Mouse (Mus musculus) stomach, embryonic 14.5 days (tissue): ENCODE results near the gene Enpp3. TPM values are rescaled to one million over a fixed set of nuclear protein-coding genes. Genes with fewer than 3 reads are reported as not detected.
"Not testable (repeated sequence)": the region's sequence is repeated elsewhere in the genome, so short reads cannot be mapped to it uniquely, and the experiment has no call there.

Source experiments
- ATAC-seq: fragments of 200-750 bp; cut with Nextera tagmentation; 2 replicates; pipeline ENCODE4 v1.8.0; 2017; ENCODE audit warnings: low read depth, moderate TSS enrichment; ENCODE audit not compliant: insufficient number of reproducible peaks, insufficient read depth, low FRiP score
- H3K27ac ChIP-seq: fragments of 300-500 bp; sonication (generic); 2 replicates; pipeline ENCODE4 v1.5.1; 2014; ENCODE audit warnings: mild to moderate bottlenecking, low read length, moderate library complexity, mixed read lengths
- H3K27me3 ChIP-seq: fragments of 300-500 bp; sonication (generic); 2 replicates; pipeline ENCODE4 v1.6.1; 2014; ENCODE audit warnings: low read length, control low read depth, mixed read lengths; ENCODE audit not compliant: control insufficient read depth, insufficient read depth
- H3K36me3 ChIP-seq: fragments of 300-500 bp; sonication (generic); 2 replicates; pipeline ENCODE4 v1.6.1; 2014; ENCODE audit warnings: mild to moderate bottlenecking, control low read depth, low read length, moderate library complexity, mixed read lengths; ENCODE audit not compliant: control insufficient read depth, insufficient read depth
- H3K4me1 ChIP-seq: fragments of 300-500 bp; sonication (generic); 2 replicates; pipeline ENCODE4 v1.6.1; 2014; ENCODE audit warnings: low read length, control low read depth, mixed read lengths; ENCODE audit not compliant: control insufficient read depth, insufficient read depth
- H3K4me2 ChIP-seq: fragments of 300-500 bp; sonication (generic); replicated peaks from 2 replicates; pipeline ENCODE4 v1.6.1; 2014; ENCODE audit warnings: low read depth, low read length, control low read depth
- H3K4me3 ChIP-seq: fragments of 300-500 bp; sonication (generic); 2 replicates; pipeline ENCODE4 v1.5.1; 2014; ENCODE audit warnings: low read depth, low read length, control low read depth
- H3K9ac ChIP-seq: fragments of 300-500 bp; sonication (generic); replicated peaks from 2 replicates; pipeline ENCODE4 v1.6.1; 2014; ENCODE audit warnings: low read depth, mild to moderate bottlenecking, control low read depth, low read length, moderate library complexity, mixed read lengths
- H3K9me3 ChIP-seq: fragments of 300-500 bp; sonication (generic); 2 replicates; pipeline ENCODE4 v1.6.1; 2016; ENCODE audit warnings: low read depth, low read length, control low read depth; ENCODE audit not compliant: control insufficient read depth
- WGBS: fragments of 180-500 bp; shearing (Covaris S2); extraction: QIAGEN DNeasy Blood & Tissue Kit; methylation state at CpG from one replicate; pipeline ENCODE4 v1.1.7; 2014; 5-methylcytosine and 5-hydroxymethylcytosine counted together
- polyA plus RNA-seq: library from polyadenylated mRNA; unstranded; fragments of >200 nt; fragmentation: Nextera tagmentation; extraction: Ambion mirVana; gene quantifications from 2 replicates; pipeline ENCODE4 v1.2.1, GENCODE M21; 2014

The Enpp3 gene
- polyA plus RNA-seq, 1 experiment from 2014 or later: 9.1 TPM

GRCm38 (mm10) chr10:24806756-24807155, 35.9 kb downstream of the Enpp3 start:
- Histone ChIP-seq H3K36me3 (no peaks in the 10 kb centered on the region), H3K9me3 (no peaks in the 10 kb centered on the region), H3K4me3 (no peak overlapping the region), H3K4me1 (no peaks in the 10 kb centered on the region), H3K27ac (no peak overlapping the region), H3K9ac (no peak overlapping the region), H3K27me3 (no peaks in the 10 kb centered on the region), H3K4me2 (no peak overlapping the region)
- ATAC-seq: no peak
- WGBS: 89% methylated on average over 5 of the region's 5 CpGs

GRCm38 (mm10) chr10:24805876-24806275, 36.7 kb downstream of the Enpp3 start:
- no peak overlapping the region for H3K4me2 ChIP-seq
- 88% methylated on average over 10 of the region's 10 CpGs for WGBS
- no peak overlapping the region for H3K4me3 ChIP-seq
- no peaks in the 10 kb centered on the region for H3K36me3 ChIP-seq
- H3K4me1 ChIP-seq: no peaks in the 10 kb centered on the region
- H3K9ac ChIP-seq: no peak overlapping the region
- ATAC-seq: 0 out of 2 replicates have a peak, but pooled peaks have one; percentile 33
- no peaks in the 10 kb centered on the region for H3K9me3 ChIP-seq
- H3K27me3 ChIP-seq: no peaks in the 10 kb centered on the region
- no peak overlapping the region for H3K27ac ChIP-seq

GRCm38 (mm10) chr10:24805173-24805572, 37.5 kb downstream of the Enpp3 start:
- Histone ChIP-seq H3K4me1 (no peaks in the 10 kb centered on the region), H3K9me3 (no peaks in the 10 kb centered on the region), H3K4me3 (no peak overlapping the region), H3K36me3 (no peaks in the 10 kb centered on the region), H3K27me3 (no peaks in the 10 kb centered on the region), H3K4me2 (no peak overlapping the region), H3K27ac (no peak overlapping the region), H3K9ac (no peak overlapping the region)
- ATAC-seq: no peak
- 74% methylated on average over 2 of the region's 2 CpGs for WGBS

- ATAC-seq, H3K4me1 ChIP-seq, H3K27ac ChIP-seq, H3K9ac ChIP-seq, H3K27me3 ChIP-seq, H3K4me3 ChIP-seq, H3K36me3 ChIP-seq, H3K4me2 ChIP-seq, H3K9me3 ChIP-seq: not testable (repeated sequence)
- WGBS: 79% methylated on average over 2 of the region's 2 CpGs
Observed at GRCm38 (mm10) chr10:24802742-24803244, 39.8 kb downstream of the Enpp3 start.

- Histone ChIP-seq H3K9ac (no peak overlapping the region), H3K36me3 (no peaks in the 10 kb centered on the region), H3K4me2 (no peak overlapping the region), H3K27me3 (no peaks in the 10 kb centered on the region), H3K4me1 (no peaks in the 10 kb centered on the region), H3K9me3 (no peaks in the 10 kb centered on the region), H3K27ac (no peak overlapping the region), H3K4me3 (no peak overlapping the region)
- WGBS: 87% methylated on average over 2 of the region's 2 CpGs
- no peak for ATAC-seq
Observed at GRCm38 (mm10) chr10:24801796-24802195, 40.8 kb downstream of the Enpp3 start.

GRCm38 (mm10) chr10:24797246-24797645, 45.4 kb downstream of the Enpp3 start:
- H3K4me1 ChIP-seq: no peaks in the 10 kb centered on the region
- no peaks in the 10 kb centered on the region for H3K36me3 ChIP-seq

GRCm38 (mm10) chr10:24792756-24793155, 49.9 kb downstream of the Enpp3 start:
- Histone ChIP-seq H3K27me3 (no peaks in the 10 kb centered on the region), H3K36me3 (no peaks in the 10 kb centered on the region), H3K9me3 (no peaks in the 10 kb centered on the region), H3K4me1 (no peaks in the 10 kb centered on the region), H3K27ac (no peak overlapping the region), H3K9ac (no peak overlapping the region), H3K4me2 (no peak overlapping the region), H3K4me3 (no peak overlapping the region)
- ATAC-seq: no peak
- 86% methylated on average over 7 of the region's 7 CpGs for WGBS

More at GRCm38 (mm10) chr10:24797246-24797645, 45.4 kb downstream of the Enpp3 start:
- no peak for ATAC-seq
- Histone ChIP-seq H3K9ac (no peak overlapping the region), H3K27me3 (no peaks in the 10 kb centered on the region), H3K9me3 (no peaks in the 10 kb centered on the region), H3K4me2 (no peak overlapping the region), H3K4me3 (no peak overlapping the region), H3K27ac (0 out of 2 replicates have a peak overlapping the region, but pooled peaks have one; percentile 39)
- 51% methylated on average over 5 of the region's 5 CpGs for WGBS

- Histone ChIP-seq H3K4me3 (no peak overlapping the region), H3K27me3 (no peaks in the 10 kb centered on the region), H3K36me3 (no peaks in the 10 kb centered on the region), H3K4me1 (no peaks in the 10 kb centered on the region), H3K27ac (no peak overlapping the region), H3K4me2 (no peak overlapping the region), H3K9ac (no peak overlapping the region), H3K9me3 (no peaks in the 10 kb centered on the region)
- 76% methylated on average over 11 of the region's 11 CpGs for WGBS
- ATAC-seq: no peak
Observed at GRCm38 (mm10) chr10:24789747-24790545, 52.7 kb downstream of the Enpp3 start.
